In genomic region chr7:80026990-80027635, GRCm38 (mm10) we compare ENCODE assay signal across 8 mouse cellular contexts. TPM values are rescaled to one million over a fixed set of nuclear protein-coding genes. Genes with fewer than 3 reads are reported as not detected.
A peak's percentile ranks its signal among the peaks of the same experiment; 100 is the strongest.
DNase-seq lines count a peak whose midpoint lies in the region; ATAC-seq lines count a peak whose summit lies in the region.

No protein-coding gene starts in this region.

- peak overlapping the region; percentile 82 for H3K4me3 ChIP-seq in embryonic facial prominence, embryonic 13.5 days
- peak overlapping the region; percentile 93 for H3K4me3 ChIP-seq in heart, embryonic 10.5 days
- peak overlapping the region; percentile 77 for H3K4me3 ChIP-seq in liver, embryonic 12.5 days
- peak overlapping the region; percentile 93 for H3K4me3 ChIP-seq in stomach, embryonic 14.5 days (ENCODE audit: low read depth, low read length)

- ATAC-seq in cerebellum, adult (ENCODE audit: insufficient number of reproducible peaks, low FRiP score, low TSS enrichment), result 0 out of 2 replicates have a peak, but pooled peaks have one; percentile 7
- ATAC-seq in embryonic facial prominence, embryonic 13.5 days (ENCODE audit: insufficient number of reproducible peaks, insufficient read depth, low FRiP score, low TSS enrichment, low read depth), result no peak
- no peak for ATAC-seq in liver, embryonic 12.5 days
- no peak for ATAC-seq in stomach, embryonic 14.5 days (ENCODE audit: insufficient number of reproducible peaks, insufficient read depth, low FRiP score, low read depth)

- peak overlapping the region; percentile 89 for H3K4me2 ChIP-seq in embryonic facial prominence, embryonic 13.5 days
- H3K4me2 ChIP-seq in liver, embryonic 12.5 days, result peak overlapping the region; percentile 98
- H3K4me2 ChIP-seq in stomach, embryonic 14.5 days (replicated peaks; ENCODE audit: low read depth, low read length), result peak overlapping the region; percentile 86

- H3K27me3 ChIP-seq in embryonic facial prominence, embryonic 13.5 days, result no peaks in the 10 kb centered on the region
- H3K27me3 ChIP-seq in heart, embryonic 10.5 days (ENCODE audit: insufficient read depth, poor library complexity, severe bottlenecking), result no peaks in the 10 kb centered on the region
- H3K27me3 ChIP-seq in liver, embryonic 12.5 days (replicated peaks), result peaks cover 19% of the 10 kb centered on the region
- H3K27me3 ChIP-seq in stomach, embryonic 14.5 days (ENCODE audit: control insufficient read depth, insufficient read depth, low read length), result no peaks in the 10 kb centered on the region

- peak overlapping the region; percentile 93 for H3K9ac ChIP-seq in embryonic facial prominence, embryonic 13.5 days
- H3K9ac ChIP-seq in liver, embryonic 12.5 days, result peak overlapping the region; percentile 83
- peak overlapping the region; percentile 94 for H3K9ac ChIP-seq in stomach, embryonic 14.5 days (replicated peaks; ENCODE audit: low read depth, low read length)

- no peak for DNase-seq in cerebellum, adult 9-10 months
- peak; percentile 81 for DNase-seq in heart, embryonic 10.5 days (ENCODE audit: low spot score)
- DNase-seq in kidney, adult 9 months, result peak; percentile 83
- peak; percentile 83 for DNase-seq in naive thymus-derived CD4-positive, alpha-beta T cell, adult 2 months (ENCODE audit: low read depth)

- H3K4me1 ChIP-seq in embryonic facial prominence, embryonic 13.5 days, result peaks cover 45% of the 10 kb centered on the region
- H3K4me1 ChIP-seq in heart, embryonic 10.5 days, result peaks cover 56% of the 10 kb centered on the region
- peaks cover 76% of the 10 kb centered on the region for H3K4me1 ChIP-seq in liver, embryonic 12.5 days
- peaks cover 3% of the 10 kb centered on the region; the same call in 1 of the 2 replicates for H3K4me1 ChIP-seq in stomach, embryonic 14.5 days (ENCODE audit: control insufficient read depth, insufficient read depth, low read length)

- no peaks in the 10 kb centered on the region for H3K36me3 ChIP-seq in embryonic facial prominence, embryonic 13.5 days
- peaks cover 6% of the 10 kb centered on the region; the same call in 1 of the 2 replicates for H3K36me3 ChIP-seq in heart, embryonic 10.5 days
- peaks cover 7% of the 10 kb centered on the region; the same call in 1 of the 2 replicates for H3K36me3 ChIP-seq in liver, embryonic 12.5 days
- no peaks in the 10 kb centered on the region for H3K36me3 ChIP-seq in stomach, embryonic 14.5 days (ENCODE audit: control insufficient read depth, insufficient read depth, low read length)

- H3K27ac ChIP-seq in embryonic facial prominence, embryonic 13.5 days, result peak overlapping the region; percentile 98
- H3K27ac ChIP-seq in heart, embryonic 10.5 days, result peak overlapping the region; percentile 99
- peak overlapping the region; percentile 85 for H3K27ac ChIP-seq in liver, embryonic 12.5 days
- peak overlapping the region; percentile 97 for H3K27ac ChIP-seq in stomach, embryonic 14.5 days (ENCODE audit: low read length)

- 1% methylated on average over 50 of the region's 71 CpGs for WGBS in embryonic facial prominence, embryonic 13.5 days
- under 1% methylated on average over 67 of the region's 71 CpGs for WGBS in heart, embryonic 10.5 days
- under 1% methylated on average over 61 of the region's 71 CpGs for WGBS in liver, embryonic 12.5 days (ENCODE audit: insufficient replicate concordance)
- 1% methylated on average over 63 of the region's 71 CpGs for WGBS in stomach, embryonic 14.5 days

- no peaks in the 10 kb centered on the region for H3K9me3 ChIP-seq in embryonic facial prominence, embryonic 13.5 days
- H3K9me3 ChIP-seq in heart, embryonic 10.5 days, result no peaks in the 10 kb centered on the region
- H3K9me3 ChIP-seq in liver, embryonic 12.5 days (replicated peaks), result no peaks in the 10 kb centered on the region
- no peaks in the 10 kb centered on the region for H3K9me3 ChIP-seq in stomach, embryonic 14.5 days (ENCODE audit: control insufficient read depth, low read depth, low read length)

RNA-seq across cellular contexts. Expression of gene Zfp710, which starts 2.5 kb away (rescaled TPM):
- polyA plus RNA-seq in embryonic facial prominence, embryonic 13.5 days (2015; fragmentation: Nextera tagmentation; extraction: Ambion mirVana), result 20.1 and 21.9 TPM in 2 replicates
- 14.8 and 20.8 TPM in 2 replicates for polyA plus RNA-seq in heart, embryonic 10.5 days (2016; fragmentation: Nextera tagmentation; extraction: Ambion mirVana)
- 7.2 and 8.9 TPM in 2 replicates for polyA plus RNA-seq in liver, embryonic 12.5 days (2016; fragmentation: Nextera tagmentation; extraction: Ambion mirVana)
- 16.4 and 16.6 TPM in 2 replicates for polyA plus RNA-seq in stomach, embryonic 14.5 days (2014; fragmentation: Nextera tagmentation; extraction: Ambion mirVana)
